ENCODE assay signal across 34 mouse cellular contexts in the genomic region with DNA sequence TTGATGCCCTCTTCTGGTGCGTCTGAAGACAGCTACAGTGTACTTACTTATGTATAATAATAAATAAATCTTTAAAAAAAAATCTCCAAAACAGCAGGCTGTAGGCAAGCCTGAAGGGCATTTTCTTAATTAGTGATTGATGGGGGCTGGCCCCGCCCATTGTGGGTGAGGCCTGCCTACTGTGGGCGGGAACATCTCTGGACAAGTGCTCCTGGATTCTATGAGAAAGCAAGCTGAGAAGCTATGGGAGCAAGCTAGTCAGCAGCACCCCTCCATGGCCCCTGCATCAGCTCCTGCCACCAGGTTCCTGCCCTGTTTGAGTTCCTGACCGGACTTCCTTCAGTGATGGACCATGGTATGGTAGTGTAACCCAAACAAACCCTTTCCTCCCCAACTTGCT.
"Had no signal": no experiment of that assay in that cellular context is flagged by ENCODE, and none has a peak within 500 bp of the region (broad histone marks: within the 10 kb centered on the region; RNA-seq: fewer than 3 reads in every experiment).

No protein-coding gene starts in this region.

- ATAC-seq: hindbrain, embryonic 16.5 days; hindbrain, postnatal 0 days; inflammation-experienced regulatory T-cells, adult 6 months; intestine, embryonic 15.5 days; intestine, embryonic 16.5 days; intestine, postnatal 0 days had no signal

- H3K9ac ChIP-seq: heart, embryonic 12.5 days; heart, embryonic 13.5 days; heart, embryonic 15.5 days; hindbrain, embryonic 12.5 days; hindbrain, embryonic 13.5 days; hindbrain, embryonic 14.5 days; hindbrain, embryonic 15.5 days; intestine, embryonic 15.5 days; kidney, embryonic 15.5 days had no signal

- H3K9me3 ChIP-seq: heart, embryonic 10.5 days; heart, embryonic 12.5 days; heart, embryonic 13.5 days; heart, embryonic 15.5 days; hindbrain, embryonic 10.5 days; hindbrain, embryonic 12.5 days; hindbrain, embryonic 13.5 days; hindbrain, embryonic 15.5 days; intestine, embryonic 15.5 days; kidney, embryonic 15.5 days had no signal

- DNase-seq: heart, postnatal 10 days; heart, postnatal 14 days; heart, postnatal 36 days; heart, postnatal 4 days; kidney, adult 11 months; kidney, adult 18-20 months; kidney, adult 2 months; kidney, adult 8-10 months; kidney, adult 9 months; kidney, postnatal 10 days; kidney, postnatal 14 days; kidney, postnatal 36 days; kidney, postnatal 4 days; layer of hippocampus, adult 9-11 months; layer of hippocampus, postnatal 36 days had no signal

- H3K4me2 ChIP-seq: heart, embryonic 11.5 days; heart, embryonic 12.5 days; heart, embryonic 13.5 days; heart, embryonic 15.5 days; hindbrain, embryonic 12.5 days; hindbrain, embryonic 13.5 days; hindbrain, embryonic 14.5 days; hindbrain, embryonic 15.5 days; intestine, embryonic 15.5 days; kidney, embryonic 15.5 days had no signal

- H3K36me3 ChIP-seq: heart, embryonic 10.5 days; heart, embryonic 12.5 days; heart, embryonic 13.5 days; heart, embryonic 15.5 days; hindbrain, embryonic 10.5 days; hindbrain, embryonic 12.5 days; hindbrain, embryonic 13.5 days; hindbrain, embryonic 15.5 days; intestine, embryonic 15.5 days; kidney, embryonic 15.5 days had no signal

- H3K27me3 ChIP-seq: hindbrain, embryonic 12.5 days; hindbrain, embryonic 13.5 days; hindbrain, embryonic 15.5 days; intestine, embryonic 15.5 days; kidney, embryonic 15.5 days had no signal

- H3K4me3 ChIP-seq: heart, embryonic 10.5 days; heart, embryonic 12.5 days; heart, embryonic 13.5 days; heart, embryonic 15.5 days; hindbrain, embryonic 10.5 days; hindbrain, embryonic 12.5 days; hindbrain, embryonic 13.5 days; hindbrain, embryonic 15.5 days; intestine, embryonic 15.5 days; kidney, embryonic 15.5 days; layer of hippocampus, adult 2 months had no signal

- H3K27ac ChIP-seq: heart, embryonic 10.5 days; heart, embryonic 13.5 days; heart, embryonic 15.5 days; hindbrain, embryonic 12.5 days; hindbrain, embryonic 13.5 days; hindbrain, embryonic 14.5 days; hindbrain, embryonic 15.5 days; hindbrain, postnatal 0 days; intestine, embryonic 15.5 days; kidney, embryonic 15.5 days; kidney, postnatal 0 days; layer of hippocampus, adult 2 months had no signal

- H3K4me1 ChIP-seq: heart, embryonic 10.5 days; heart, embryonic 12.5 days; heart, embryonic 13.5 days; heart, embryonic 15.5 days; hindbrain, embryonic 15.5 days; intestine, embryonic 15.5 days had no signal
